Mouse (Mus musculus) C2C12 (cell line): Measurements from ENCODE around the gene Coa3.

Experiments
- CEBPB ChIP-seq: IDR thresholded peaks from one replicate; pipeline ENCODE4 v1.6.1; 2011; ENCODE audit warnings: low read depth, mild to moderate bottlenecking, control low read depth, moderate library complexity
- CTCF ChIP-seq: IDR thresholded peaks from one replicate; pipeline ENCODE4 v1.5.1; 2011; ENCODE audit not compliant: control insufficient read depth, insufficient read depth, insufficient read length
- FOSL1 ChIP-seq: IDR thresholded peaks from one replicate; pipeline ENCODE4 v1.8.0; 2011; ENCODE audit warnings: mild to moderate bottlenecking, low read length; ENCODE audit not compliant: poor library complexity, insufficient read depth, severe bottlenecking
- MAX ChIP-seq: IDR thresholded peaks from one replicate; pipeline ENCODE4 v1.6.1; 2011; ENCODE audit warnings: mild to moderate bottlenecking, control low read depth
- MYOG ChIP-seq: IDR thresholded peaks from one replicate; pipeline ENCODE4 v1.6.1; 2011; ENCODE audit not compliant: control insufficient read depth, insufficient read length; ENCODE audit errors: extremely low read depth
- USF1 ChIP-seq: IDR thresholded peaks from one replicate; pipeline ENCODE4 v1.6.1; 2011; ENCODE audit warnings: low read depth, mild to moderate bottlenecking, control low read depth, moderate library complexity

GRCm38 (mm10) chr11:101259261-101259712 lies 19.6 kb downstream of the Coa3 start:
- TF ChIP-seq CTCF: no peak
- no peak for TF ChIP-seq MYOG
- no peak for TF ChIP-seq USF1
- TF ChIP-seq CEBPB: no peak
- no peak for TF ChIP-seq MAX
- TF ChIP-seq FOSL1: no peak
